Mouse (Mus musculus) bone marrow, adult 2 months (tissue): ENCODE measurements around the gene Cyb5d2.

ENCODE experiments used
- CTCF ChIP-seq: fragments of 200-500 bp; IDR thresholded peaks from 2 replicates; pipeline ENCODE4 v1.5.1; 2011; ENCODE audit warnings: low read length, control low read depth; ENCODE audit not compliant: control insufficient read depth, insufficient read depth
- POLR2A ChIP-seq: fragments of 200-500 bp; IDR thresholded peaks from 2 replicates; pipeline ENCODE4 v1.6.1; 2011; ENCODE audit warnings: low read depth, mild to moderate bottlenecking, control low read depth, low read length, borderline replicate concordance; ENCODE audit not compliant: control insufficient read depth

DNA sequence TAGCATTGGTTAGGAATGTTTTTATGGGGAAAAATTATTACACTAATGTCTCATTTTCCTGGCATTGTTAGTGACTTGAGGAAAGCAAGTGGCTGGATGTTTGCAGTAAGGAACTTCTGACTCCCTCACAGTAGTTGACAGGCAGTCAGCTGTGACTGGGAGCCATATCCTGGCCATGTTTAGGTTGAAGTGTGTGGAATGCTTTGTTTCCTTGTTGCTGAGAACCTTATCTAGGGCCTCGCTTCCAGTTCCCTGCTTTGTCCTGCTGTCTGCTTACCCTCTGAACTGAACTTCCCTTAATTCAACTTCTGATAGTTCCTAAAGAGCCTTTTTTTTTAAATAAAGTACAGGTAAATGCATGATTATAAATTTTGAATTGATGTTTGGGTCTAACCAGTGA lies 59.6 kb downstream of the Cyb5d2 start:
- no peak for TF ChIP-seq POLR2A
- TF ChIP-seq CTCF = no peak
